22 mouse cellular contexts compared by ENCODE assay signal in the genomic region with DNA sequence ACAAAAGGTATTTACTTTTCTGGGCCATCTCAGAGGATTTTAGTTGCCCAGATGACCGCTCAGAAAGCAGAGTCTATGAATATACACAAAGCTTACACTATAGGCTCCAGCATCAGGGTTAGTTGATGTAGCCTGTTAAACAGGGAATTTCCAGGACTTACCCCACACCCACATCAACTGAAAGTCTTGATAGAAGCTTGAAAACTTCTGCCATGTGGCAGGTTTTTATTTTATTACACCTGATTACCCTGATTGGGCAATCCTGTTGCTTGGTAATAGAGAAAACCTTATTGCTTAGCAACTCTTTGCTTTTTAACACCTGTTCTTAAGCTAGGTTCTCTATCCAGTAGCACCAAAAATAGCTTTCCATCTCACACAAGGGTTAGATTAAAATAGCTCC. TPM values are rescaled to one million over a fixed set of nuclear protein-coding genes. Genes with fewer than 3 reads are reported as not detected.
"Had no signal": no experiment of that assay in that cellular context is flagged by ENCODE, and none has a peak within 500 bp of the region (broad histone marks: within the 10 kb centered on the region; RNA-seq: fewer than 3 reads in every experiment).

No protein-coding gene starts in this region.

- H3K36me3 ChIP-seq: midbrain, embryonic 10.5 days; midbrain, embryonic 13.5 days; neural tube, embryonic 12.5 days; stomach, embryonic 15.5 days had no signal

- H3K9me3 ChIP-seq: midbrain, embryonic 10.5 days; midbrain, embryonic 13.5 days; neural tube, embryonic 12.5 days; stomach, embryonic 15.5 days had no signal

- H3K27ac ChIP-seq: midbrain, embryonic 10.5 days; midbrain, embryonic 13.5 days; neural tube, embryonic 12.5 days; stomach, embryonic 15.5 days; stomach, postnatal 0 days had no signal

- DNase-seq: lung, adult 18-20 months; lung, embryonic 14.5 days; lung, postnatal 10 days; lung, postnatal 4 days; right cerebral cortex, postnatal 14 days; thymus, adult 2 months; thymus, postnatal 14 days; thymus, postnatal 36 days had no signal

- H3K4me2 ChIP-seq: lung, embryonic 14.5 days; midbrain, embryonic 13.5 days; neural tube, embryonic 12.5 days; stomach, embryonic 15.5 days had no signal

- H3K9ac ChIP-seq: lung, embryonic 14.5 days; midbrain, embryonic 13.5 days; neural tube, embryonic 12.5 days; stomach, embryonic 15.5 days had no signal

- H3K4me1 ChIP-seq: midbrain, embryonic 10.5 days; midbrain, embryonic 13.5 days; neural tube, embryonic 12.5 days; stomach, embryonic 15.5 days had no signal

- H3K4me3 ChIP-seq: midbrain, embryonic 10.5 days; midbrain, embryonic 13.5 days; neural tube, embryonic 12.5 days; stomach, embryonic 15.5 days had no signal

- ATAC-seq: midbrain, embryonic 13.5 days; midbrain, embryonic 16.5 days had no signal

- H3K27me3 ChIP-seq: neural tube, embryonic 12.5 days had no signal

RNA-seq across cellular contexts. Expression of a gene that starts 2.3 kb away (rescaled TPM):
- total RNA-seq: megakaryocyte, adult 5-6 weeks; megakaryocyte-erythroid progenitor cell, adult 5-6 weeks; neutrophil, adult 5-6 weeks had no signal
- polyA plus RNA-seq: liver, embryonic 16.5 days; lung, embryonic 14.5 days; lung, embryonic 16.5 days; midbrain, embryonic 10.5 days; midbrain, embryonic 13.5 days; midbrain, embryonic 16.5 days; neural tube, embryonic 12.5 days; neural tube, embryonic 14.5 days; spleen, adult 2 months; stomach, embryonic 15.5 days; stomach, postnatal 0 days; testis, adult 2 months had no signal

RNA-seq across cellular contexts. Expression of a gene that starts 30.9 kb away (rescaled TPM):
- total RNA-seq: megakaryocyte, adult 5-6 weeks; megakaryocyte-erythroid progenitor cell, adult 5-6 weeks; neutrophil, adult 5-6 weeks had no signal
- polyA plus RNA-seq: lung, embryonic 14.5 days; lung, embryonic 16.5 days; midbrain, embryonic 10.5 days; midbrain, embryonic 13.5 days; midbrain, embryonic 16.5 days; neural tube, embryonic 14.5 days; spleen, adult 2 months had no signal

RNA-seq across cellular contexts. Expression of a gene that starts 47.7 kb away (rescaled TPM):
- total RNA-seq: megakaryocyte, adult 5-6 weeks; megakaryocyte-erythroid progenitor cell, adult 5-6 weeks; neutrophil, adult 5-6 weeks had no signal
- polyA plus RNA-seq: liver, embryonic 16.5 days; lung, embryonic 14.5 days; midbrain, embryonic 10.5 days; neural tube, embryonic 12.5 days; neural tube, embryonic 14.5 days; spleen, adult 2 months had no signal

RNA-seq across cellular contexts. Expression of a gene that starts 59.2 kb away (rescaled TPM):
- total RNA-seq: megakaryocyte, adult 5-6 weeks; megakaryocyte-erythroid progenitor cell, adult 5-6 weeks; neutrophil, adult 5-6 weeks had no signal
